In genomic region chr3:133423073-133423472, GRCm38 (mm10) we compare ENCODE assay signal across 19 mouse cellular contexts.
DNase-seq lines count a peak whose midpoint lies in the region; ATAC-seq and TF ChIP-seq lines count a peak whose summit lies in the region.
"Had no signal": no experiment of that assay in that cellular context is flagged by ENCODE, and none has a peak within 500 bp of the region (broad histone marks: within the 10 kb centered on the region; RNA-seq: fewer than 3 reads in every experiment).

No protein-coding gene starts in this region.

- no peaks in the 10 kb centered on the region for H3K9me3 ChIP-seq in lung, postnatal 0 days (ENCODE audit: low read length)
- H3K9me3 ChIP-seq: embryonic facial prominence, embryonic 10.5 days; embryonic facial prominence, embryonic 12.5 days; forebrain, embryonic 13.5 days; forebrain, embryonic 15.5 days had no signal

- TF ChIP-seq EP300 in lung, postnatal 0 days (IDR thresholded peaks at IDR 0.05): no peak

- no peaks in the 10 kb centered on the region for H3K4me1 ChIP-seq in lung, postnatal 0 days (ENCODE audit: insufficient read depth, low read depth, low read length)
- H3K4me1 ChIP-seq: embryonic facial prominence, embryonic 10.5 days; embryonic facial prominence, embryonic 12.5 days; forebrain, embryonic 13.5 days; forebrain, embryonic 15.5 days had no signal

- H3K27me3 ChIP-seq in lung, postnatal 0 days (replicated peaks; ENCODE audit: insufficient read depth, low read length): no peaks in the 10 kb centered on the region
- H3K27me3 ChIP-seq: embryonic facial prominence, embryonic 12.5 days; forebrain, embryonic 13.5 days; forebrain, embryonic 15.5 days had no signal

- TF ChIP-seq CTCF in lung, postnatal 0 days (IDR thresholded peaks at IDR 0.05): no peak

- no peak for ATAC-seq in lung, postnatal 0 days
- peak; percentile 96 for ATAC-seq in granulocyte monocyte progenitor cell, adult 5-6 weeks (replicated peaks; ENCODE audit: poor library complexity, severe bottlenecking)
- ATAC-seq: forebrain, embryonic 13.5 days; forebrain, embryonic 15.5 days; forebrain, postnatal 0 days had no signal

- no peak overlapping the region for H3K4me2 ChIP-seq in lung, postnatal 0 days (replicated peaks; ENCODE audit: low read depth, low read length)
- H3K4me2 ChIP-seq: embryonic facial prominence, embryonic 12.5 days; forebrain, embryonic 13.5 days; forebrain, embryonic 15.5 days had no signal

- no peak overlapping the region for H3K27ac ChIP-seq in lung, postnatal 0 days (ENCODE audit: low read length)
- H3K27ac ChIP-seq: embryonic facial prominence, embryonic 10.5 days; embryonic facial prominence, embryonic 12.5 days; forebrain, embryonic 13.5 days; forebrain, embryonic 15.5 days had no signal

- DNase-seq in lung, postnatal 36 days: peak; percentile 10
- DNase-seq in lung, postnatal 0 days (ENCODE audit: low spot score): no peak
- no peak for DNase-seq in left cerebral cortex, adult 9 months (ENCODE audit: low spot score in 2 of 2)
- DNase-seq in layer of hippocampus, adult 8-10 months (ENCODE audit: low spot score in 2 of 2): no peak
- DNase-seq: adrenal gland, adult 2 months; adrenal gland, postnatal 10 days; adrenal gland, postnatal 25 days; cerebellum, adult 11 months; cerebellum, adult 18-20 months; cerebellum, adult 8-10 months; cerebellum, adult 9-11 months; cerebellum, postnatal 14 days; cerebellum, postnatal 36 days; forebrain, postnatal 0 days had no signal

- H3K4me3 ChIP-seq in lung, postnatal 0 days (ENCODE audit: low read depth, low read length): no peak overlapping the region
- H3K4me3 ChIP-seq: embryonic facial prominence, embryonic 10.5 days; embryonic facial prominence, embryonic 12.5 days; forebrain, embryonic 13.5 days; forebrain, embryonic 15.5 days had no signal

- H3K9ac ChIP-seq in lung, postnatal 0 days (replicated peaks; ENCODE audit: low read depth): no peak overlapping the region
- H3K9ac ChIP-seq: embryonic facial prominence, embryonic 12.5 days; forebrain, embryonic 13.5 days; forebrain, embryonic 15.5 days; forebrain, postnatal 0 days had no signal

- no peaks in the 10 kb centered on the region for H3K36me3 ChIP-seq in lung, postnatal 0 days (ENCODE audit: insufficient read depth, low read length)
- H3K36me3 ChIP-seq: embryonic facial prominence, embryonic 10.5 days; embryonic facial prominence, embryonic 12.5 days; forebrain, embryonic 15.5 days had no signal
